Mouse (Mus musculus) frontal cortex, postnatal 36 days (tissue): Measurements from ENCODE around the gene Vip.
A peak's percentile ranks its signal among the peaks of the same experiment; 100 is the strongest.

Experiments
- DNase-seq, 2 experiments: peaks; one replicate each; pipeline ENCODE4 v3.0.0; 2022; ENCODE audit warnings: low spot score in 2 of 2

Gene Vip

GRCm38 (mm10) chr10:5639112-5639511 lies at the start of gene Vip:
Vip (plus strand) TSS chr10:5639218.
- DNase-seq = no peak

- no peak for DNase-seq
Measured at GRCm38 (mm10) chr10:5591061-5591460, 48.0 kb upstream of the Vip start.

- no peak for DNase-seq
Measured at GRCm38 (mm10) chr10:5591996-5592395, 47.0 kb upstream of the Vip start.

GRCm38 (mm10) chr10:5593464-5593863 lies 45.6 kb upstream of the Vip start, which contains the start of gene Myct1:
Myct1 (plus strand) TSS chr10:5593775.
- no peak for DNase-seq

- DNase-seq = no peak
Measured at GRCm38 (mm10) chr10:5594457-5594856, 44.6 kb upstream of the Vip start.

- DNase-seq = no peak
Measured at GRCm38 (mm10) chr10:5596559-5596958, 42.5 kb upstream of the Vip start.

GRCm38 (mm10) chr10:5600123-5600522 lies 38.9 kb upstream of the Vip start:
- peak; percentile 68 to 89 for DNase-seq

- no peak for DNase-seq
Measured at GRCm38 (mm10) chr10:5603512-5603911, 35.5 kb upstream of the Vip start.

- no peak for DNase-seq
Measured at GRCm38 (mm10) chr10:5604371-5604770, 34.6 kb upstream of the Vip start.

- DNase-seq = no peak
Measured at GRCm38 (mm10) chr10:5608874-5609273, 30.1 kb upstream of the Vip start.

- no peak for DNase-seq
Measured at GRCm38 (mm10) chr10:5615186-5616040, 23.6 kb upstream of the Vip start.

GRCm38 (mm10) chr10:5626268-5626667 lies 12.8 kb upstream of the Vip start:
- no peak for DNase-seq

- DNase-seq = no peak
Measured at GRCm38 (mm10) chr10:5633672-5634200, 5.3 kb upstream of the Vip start.

- peak in 1 of 2 experiments; percentile 60 for DNase-seq
Measured at GRCm38 (mm10) chr10:5634336-5634735, 4.7 kb upstream of the Vip start.

- no peak for DNase-seq
Measured at GRCm38 (mm10) chr10:5637322-5637721, 1.7 kb upstream of the Vip start.

GRCm38 (mm10) chr10:5681275-5681674 lies 42.3 kb downstream of the Vip start:
- DNase-seq = no peak

GRCm38 (mm10) chr10:5685608-5686007 lies 46.6 kb downstream of the Vip start:
- DNase-seq = no peak

- no peak for DNase-seq
Measured at GRCm38 (mm10) chr10:5694351-5694750, 55.3 kb downstream of the Vip start.
